Mouse (Mus musculus): ENCODE data around the gene Ccdc71. TPM values are rescaled to one million over a fixed set of nuclear protein-coding genes. Genes with fewer than 3 reads are reported as not detected.
A peak's percentile ranks its signal among the peaks of the same experiment; 100 is the strongest.

Gene Ccdc71
- total and polyA plus RNA-seq, 3 experiments = 22.3 to 52.4 (median 25.6) TPM

DNA sequence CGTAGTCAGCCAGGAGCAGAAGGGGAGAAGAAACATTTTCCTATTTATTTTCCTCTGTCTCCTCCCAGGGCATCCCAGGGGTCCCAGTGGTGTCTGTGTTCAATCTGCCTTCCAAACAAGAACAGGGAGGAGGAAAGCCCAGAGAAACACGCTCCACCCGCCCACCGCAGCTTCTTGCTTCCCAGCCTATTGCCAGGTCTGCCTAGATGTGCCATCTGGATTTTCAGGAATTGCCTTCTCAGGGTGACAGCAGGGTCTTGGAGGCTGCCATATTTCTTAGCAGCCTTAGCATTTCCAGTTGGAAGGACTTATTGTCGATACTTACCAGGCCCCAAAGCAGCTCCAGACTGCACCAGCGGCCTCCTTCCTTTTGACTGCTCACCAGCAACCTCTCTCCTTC lies 21.2 kb upstream of the Ccdc71 start:
- no peak for ATAC-seq (ENCODE audit: extremely low read depth, insufficient number of reproducible peaks, low FRiP score, poor library complexity, severe bottlenecking)
- Histone ChIP-seq H3K4me3 (ENCODE audit: low read depth, low read length) (no peak overlapping the region), H3K9me3 (replicated peaks) (no peaks in the 10 kb centered on the region), H3K36me3 (replicated peaks) (no peaks in the 10 kb centered on the region), H3K4me1 (ENCODE audit: insufficient read depth, low read depth, low read length) (peaks cover 7% of the 10 kb centered on the region), H3K27me3 (ENCODE audit: insufficient read depth, low read length) (peaks cover 11% of the 10 kb centered on the region)
- no peak for DNase-seq (ENCODE audit: low spot score)
- TF ChIP-seq GATA2 (IDR thresholded peaks at IDR 0.05; ENCODE audit: borderline replicate concordance, low read depth, low read length) (no peak), GATA1 (IDR thresholded peaks at IDR 0.05; ENCODE audit: borderline replicate concordance, low read length) (no peak), POLR2AphosphoS5 (IDR thresholded peaks at IDR 0.05; ENCODE audit: insufficient replicate concordance, low read depth, low read length) (no peak), TAL1 (conservative IDR thresholded peaks at IDR 0.05; ENCODE audit: low read depth, low read length) (no peak), CTCF (IDR thresholded peaks at IDR 0.05; ENCODE audit: low read depth, low read length) (no peak)

- H3K36me3 ChIP-seq (replicated peaks) = no peaks in the 10 kb centered on the region
- peaks cover 11% of the 10 kb centered on the region for H3K27me3 ChIP-seq (ENCODE audit: insufficient read depth, low read length)
- TF ChIP-seq POLR2AphosphoS5 (IDR thresholded peaks at IDR 0.05; ENCODE audit: insufficient replicate concordance, low read depth, low read length) (no peak), GATA1 (IDR thresholded peaks at IDR 0.05; ENCODE audit: borderline replicate concordance, low read length) (no peak), CTCF (IDR thresholded peaks at IDR 0.05; ENCODE audit: low read depth, low read length) (no peak), GATA2 (IDR thresholded peaks at IDR 0.05; ENCODE audit: borderline replicate concordance, low read depth, low read length) (no peak), TAL1 (conservative IDR thresholded peaks at IDR 0.05; ENCODE audit: low read depth, low read length) (no peak)
- no peaks in the 10 kb centered on the region for H3K9me3 ChIP-seq (replicated peaks)
- DNase-seq (ENCODE audit: low spot score) = no peak
- H3K4me3 ChIP-seq (ENCODE audit: low read depth, low read length) = no peak overlapping the region
- H3K4me1 ChIP-seq (ENCODE audit: insufficient read depth, low read depth, low read length) = peaks cover 11% of the 10 kb centered on the region
- no peak for ATAC-seq (ENCODE audit: extremely low read depth, insufficient number of reproducible peaks, low FRiP score, poor library complexity, severe bottlenecking)
Measured at GRCm38 (mm10) chr9:108440485-108440884, 19.8 kb upstream of the Ccdc71 start.

DNA sequence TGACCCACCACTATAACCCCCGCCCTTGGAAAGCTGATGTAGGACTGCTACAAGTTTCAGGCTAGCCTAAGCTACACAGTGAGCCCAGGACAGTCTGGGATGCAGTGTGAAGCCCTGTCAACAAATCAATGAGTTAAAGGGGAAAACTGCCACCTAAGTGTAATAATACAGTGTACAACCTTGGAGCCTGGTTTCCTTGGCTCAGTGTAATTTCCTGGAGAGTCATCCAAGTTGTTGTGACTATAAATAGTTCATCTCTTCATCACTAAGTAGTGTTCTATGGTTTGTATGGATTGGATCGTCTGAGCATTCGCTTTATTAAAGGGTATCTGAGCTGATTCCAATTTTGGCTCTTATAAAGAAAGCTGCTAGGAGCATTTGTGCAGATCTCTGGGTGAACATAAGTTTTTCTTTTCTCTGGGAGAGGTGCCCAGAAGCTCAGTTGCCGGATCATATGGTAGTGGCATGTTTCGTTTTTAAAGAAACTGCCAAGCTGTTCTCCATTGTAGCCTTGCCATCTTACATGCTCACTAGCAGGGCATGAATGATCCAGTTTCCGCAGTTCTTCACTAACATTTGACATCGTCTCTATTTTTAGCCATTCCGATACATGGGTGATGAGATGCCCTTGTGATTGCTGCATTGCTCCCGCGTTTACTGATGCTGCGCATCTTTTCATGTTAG lies 18.9 kb upstream of the Ccdc71 start:
- TF ChIP-seq CTCF (IDR thresholded peaks at IDR 0.05; ENCODE audit: low read depth, low read length) (no peak), TAL1 (conservative IDR thresholded peaks at IDR 0.05; ENCODE audit: low read depth, low read length) (no peak), GATA2 (IDR thresholded peaks at IDR 0.05; ENCODE audit: borderline replicate concordance, low read depth, low read length) (no peak), POLR2AphosphoS5 (IDR thresholded peaks at IDR 0.05; ENCODE audit: insufficient replicate concordance, low read depth, low read length) (no peak), GATA1 (IDR thresholded peaks at IDR 0.05; ENCODE audit: borderline replicate concordance, low read length) (no peak)
- peaks cover 7% of the 10 kb centered on the region; the same call in 1 of the 2 replicates for H3K27me3 ChIP-seq (ENCODE audit: insufficient read depth, low read length)
- peaks cover 11% of the 10 kb centered on the region for H3K4me1 ChIP-seq (ENCODE audit: insufficient read depth, low read depth, low read length)
- no peak overlapping the region for H3K4me3 ChIP-seq (ENCODE audit: low read depth, low read length)
- DNase-seq (ENCODE audit: low spot score) (no peak), ATAC-seq (ENCODE audit: extremely low read depth, insufficient number of reproducible peaks, low FRiP score, poor library complexity, severe bottlenecking) (no peak)
- H3K36me3 ChIP-seq (replicated peaks) = no peaks in the 10 kb centered on the region
- H3K9me3 ChIP-seq (replicated peaks) = no peaks in the 10 kb centered on the region

GRCm38 (mm10) chr9:108445125-108445524 lies 15.2 kb upstream of the Ccdc71 start:
- ATAC-seq (ENCODE audit: extremely low read depth, insufficient number of reproducible peaks, low FRiP score, poor library complexity, severe bottlenecking) = no peak
- Histone ChIP-seq H3K4me3 (ENCODE audit: low read depth, low read length) (no peak overlapping the region), H3K4me1 (ENCODE audit: insufficient read depth, low read depth, low read length) (peaks cover 18% of the 10 kb centered on the region), H3K27me3 (ENCODE audit: insufficient read depth, low read length) (peaks cover 4% of the 10 kb centered on the region; the same call in 1 of the 2 replicates), H3K36me3 (replicated peaks) (peaks cover 28% of the 10 kb centered on the region), H3K9me3 (replicated peaks) (no peaks in the 10 kb centered on the region)
- no peak for TF ChIP-seq TAL1 (conservative IDR thresholded peaks at IDR 0.05; ENCODE audit: low read depth, low read length)
- TF ChIP-seq POLR2AphosphoS5 (IDR thresholded peaks at IDR 0.05; ENCODE audit: insufficient replicate concordance, low read depth, low read length) = no peak
- no peak for TF ChIP-seq GATA2 (IDR thresholded peaks at IDR 0.05; ENCODE audit: borderline replicate concordance, low read depth, low read length)
- no peak for TF ChIP-seq GATA1 (IDR thresholded peaks at IDR 0.05; ENCODE audit: borderline replicate concordance, low read length)
- TF ChIP-seq CTCF (IDR thresholded peaks at IDR 0.05; ENCODE audit: low read depth, low read length) = no peak
- no peak for DNase-seq (ENCODE audit: low spot score)

GRCm38 (mm10) chr9:108449860-108450259 lies 10.5 kb upstream of the Ccdc71 start:
- TF ChIP-seq POLR2AphosphoS5 (IDR thresholded peaks at IDR 0.05; ENCODE audit: insufficient replicate concordance, low read depth, low read length) (no peak), GATA1 (IDR thresholded peaks at IDR 0.05; ENCODE audit: borderline replicate concordance, low read length) (no peak), CTCF (IDR thresholded peaks at IDR 0.05; ENCODE audit: low read depth, low read length) (no peak), TAL1 (conservative IDR thresholded peaks at IDR 0.05; ENCODE audit: low read depth, low read length) (no peak)
- Histone ChIP-seq H3K9me3 (replicated peaks) (no peaks in the 10 kb centered on the region), H3K4me1 (ENCODE audit: insufficient read depth, low read depth, low read length) (peaks cover 48% of the 10 kb centered on the region), H3K36me3 (replicated peaks) (peaks cover 38% of the 10 kb centered on the region), H3K4me3 (ENCODE audit: low read depth, low read length) (peak overlapping the region; percentile 76; the same call in 1 of the 2 replicates), H3K27me3 (ENCODE audit: insufficient read depth, low read length) (no peaks in the 10 kb centered on the region)
- ATAC-seq (ENCODE audit: extremely low read depth, insufficient number of reproducible peaks, low FRiP score, poor library complexity, severe bottlenecking) (no peak), DNase-seq (ENCODE audit: low spot score) (no peak)

DNA sequence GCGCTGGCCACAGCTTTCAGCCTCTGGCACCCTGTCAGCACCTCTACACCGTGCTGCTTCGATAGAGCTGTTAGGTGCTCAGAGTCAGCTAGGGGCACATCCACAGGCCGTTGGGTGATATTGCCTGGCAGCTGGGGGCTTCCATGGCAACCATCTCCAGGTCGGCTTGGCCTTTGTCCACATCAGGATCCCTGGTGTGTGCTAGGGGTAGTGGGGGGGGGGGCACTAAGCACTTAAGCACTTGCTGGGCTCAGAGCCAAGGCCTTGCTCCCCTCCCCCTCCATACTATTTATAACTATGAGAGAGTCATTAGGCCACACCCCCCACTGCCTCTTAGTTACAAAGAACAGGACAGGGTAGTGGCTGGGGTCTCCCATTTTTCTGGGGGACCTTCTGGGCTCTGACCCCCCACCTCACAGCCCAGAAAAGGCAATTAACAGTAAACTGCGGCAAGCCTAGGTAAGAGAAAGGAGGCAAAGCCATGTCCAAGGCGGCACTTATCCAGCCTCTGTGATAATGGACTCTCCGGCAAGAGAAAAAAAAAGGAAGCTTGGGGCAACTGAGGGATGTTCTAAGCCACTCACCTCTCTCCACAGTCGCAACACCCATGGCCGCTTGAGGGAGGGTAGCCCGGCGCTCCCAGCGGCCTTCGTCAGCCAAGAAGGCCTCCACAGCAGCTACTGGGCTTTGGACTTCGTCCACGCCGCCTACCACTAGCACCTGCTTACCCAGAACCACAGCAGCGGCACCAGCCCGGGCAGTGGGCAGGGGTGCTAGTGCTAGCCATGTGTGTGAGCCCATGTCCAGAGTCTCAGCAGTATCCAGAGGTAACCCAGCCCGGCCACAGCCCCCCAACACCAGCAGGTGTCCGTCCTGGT lies 9.8 kb upstream of the Ccdc71 start:
- H3K27me3 ChIP-seq (ENCODE audit: insufficient read depth, low read length) = no peaks in the 10 kb centered on the region
- TF ChIP-seq CTCF (IDR thresholded peaks at IDR 0.05; ENCODE audit: low read depth, low read length) = no peak
- H3K9me3 ChIP-seq (replicated peaks) = no peaks in the 10 kb centered on the region
- ATAC-seq (ENCODE audit: extremely low read depth, insufficient number of reproducible peaks, low FRiP score, poor library complexity, severe bottlenecking) (no peak), DNase-seq (ENCODE audit: low spot score) (peak; percentile 52)
- H3K36me3 ChIP-seq (replicated peaks) = peaks cover 38% of the 10 kb centered on the region
- peak overlapping the region; percentile 76 for H3K4me3 ChIP-seq (ENCODE audit: low read depth, low read length)
- peaks cover 51% of the 10 kb centered on the region for H3K4me1 ChIP-seq (ENCODE audit: insufficient read depth, low read depth, low read length)

Measured in G1E (cell line).